Mouse (Mus musculus) lung, postnatal 0 days (tissue): Measurements from ENCODE around the gene Ak2.

Source experiments
- CTCF ChIP-seq: IDR thresholded peaks from 2 replicates; pipeline ENCODE4 v1.5.1; 2016; ENCODE audit warnings: antibody characterized with exemption, mild to moderate bottlenecking
- EP300 ChIP-seq: IDR thresholded peaks from 2 replicates; pipeline ENCODE4 v1.6.1; 2016; ENCODE audit warnings: antibody characterized with exemption, mild to moderate bottlenecking, control low read depth

DNA sequence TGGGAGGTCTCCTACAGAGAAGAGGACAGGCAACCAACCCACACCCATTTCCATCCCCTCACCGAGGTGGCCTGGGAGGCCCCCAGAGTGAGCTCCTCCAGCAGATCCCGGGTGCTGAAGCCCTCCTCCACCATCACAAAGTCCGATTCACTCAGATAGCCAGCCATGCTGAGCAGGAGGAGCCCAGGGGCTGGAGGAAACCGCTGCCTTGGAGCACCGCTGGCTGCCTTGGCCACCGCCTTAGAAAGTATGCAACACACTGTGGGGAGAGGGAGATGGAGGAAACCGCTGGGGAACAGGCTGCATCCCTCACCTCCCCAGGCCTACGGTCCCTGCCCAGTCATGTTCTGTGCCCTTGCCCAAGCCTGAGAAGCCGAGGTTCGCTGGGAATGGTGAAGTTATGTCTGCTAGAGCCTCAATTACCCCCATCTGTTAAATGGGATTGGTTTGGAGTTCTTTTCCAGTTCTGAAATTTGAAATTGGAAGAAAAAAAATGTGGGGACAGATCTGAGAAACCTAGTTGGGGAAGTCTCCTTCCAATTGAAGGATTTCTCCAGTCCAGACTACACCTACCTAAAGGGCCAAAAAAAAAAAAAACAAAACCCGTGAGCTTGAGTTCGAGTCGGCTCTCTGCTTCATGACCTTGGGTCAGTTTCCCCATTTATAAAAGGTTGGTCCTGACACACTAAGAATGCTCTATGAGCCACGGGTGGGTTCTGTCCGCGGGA is 30.3 kb upstream of the Ak2 start:
- TF ChIP-seq CTCF (no peak), EP300 (no peak)
